8 mouse cellular contexts compared by ENCODE assay signal in genomic region chr6:31126131-31126871, GRCm38 (mm10).
DNase-seq lines count a peak whose midpoint lies in the region; ATAC-seq lines count a peak whose summit lies in the region.
"Had no signal": no experiment of that assay in that cellular context is flagged by ENCODE, and none has a peak within 500 bp of the region (broad histone marks: within the 10 kb centered on the region; RNA-seq: fewer than 3 reads in every experiment).

No protein-coding gene starts in this region.

- 81% methylated on average over 15 of the region's 15 CpGs for WGBS in forebrain, embryonic 15.5 days

- no peak overlapping the region for H3K4me3 ChIP-seq in forebrain, embryonic 15.5 days
- H3K4me3 ChIP-seq: limb, embryonic 12.5 days had no signal

- intact Hi-C loops in heart, postnatal 25 days (cut with DNase I) = loop anchor here (5.0 kb wide), 1 partner anchor 44 kb away; no protein-coding TSS in a partner anchor

- no peak overlapping the region for H3K27ac ChIP-seq in forebrain, embryonic 15.5 days (replicated peaks)
- H3K27ac ChIP-seq: limb, embryonic 12.5 days had no signal

- H3K9me3 ChIP-seq in forebrain, embryonic 15.5 days = no peaks in the 10 kb centered on the region
- H3K9me3 ChIP-seq: limb, embryonic 12.5 days had no signal

- peak; percentile 91 for DNase-seq in A20 (ENCODE audit: low read depth, low spot score)
- DNase-seq in cerebellum, adult 11-12 months = no peak
- no peak for DNase-seq in heart, postnatal 25 days (ENCODE audit: low spot score)

- no peak overlapping the region for H3K4me2 ChIP-seq in forebrain, embryonic 15.5 days (replicated peaks)
- H3K4me2 ChIP-seq: limb, embryonic 12.5 days had no signal

- ATAC-seq in CD4-positive, CD25-positive, alpha-beta regulatory T cell, adult 4 months = peak; percentile 84
- ATAC-seq in erythroid progenitor cell, adult 5-6 weeks (replicated peaks; ENCODE audit: low FRiP score, poor library complexity, severe bottlenecking) = peak; percentile 65
- ATAC-seq in megakaryocyte-erythroid progenitor cell, adult 5-6 weeks (replicated peaks; ENCODE audit: low FRiP score, low TSS enrichment, poor library complexity, severe bottlenecking) = peak; percentile 88
- ATAC-seq in forebrain, embryonic 15.5 days (replicated peaks) = no peak

- H3K27me3 ChIP-seq in forebrain, embryonic 15.5 days = no peaks in the 10 kb centered on the region
- H3K27me3 ChIP-seq: limb, embryonic 12.5 days had no signal

- H3K9ac ChIP-seq in forebrain, embryonic 15.5 days (replicated peaks) = no peak overlapping the region
- H3K9ac ChIP-seq: limb, embryonic 12.5 days had no signal

- H3K36me3 ChIP-seq in forebrain, embryonic 15.5 days = no peaks in the 10 kb centered on the region
- H3K36me3 ChIP-seq: limb, embryonic 12.5 days had no signal

- peaks cover 1% of the 10 kb centered on the region for H3K4me1 ChIP-seq in forebrain, embryonic 15.5 days
